Mouse (Mus musculus): ENCODE measurements around the gene Rasa2. TPM values are rescaled to one million over a fixed set of nuclear protein-coding genes. Genes with fewer than 3 reads are reported as not detected.
"Not testable (repeated sequence)": the region's sequence is repeated elsewhere in the genome, so short reads cannot be mapped to it uniquely, and the experiment has no call there.

Gene Rasa2
- total RNA-seq, 2 experiments from 2014 or later: 9.3 to 9.7 TPM

DNA sequence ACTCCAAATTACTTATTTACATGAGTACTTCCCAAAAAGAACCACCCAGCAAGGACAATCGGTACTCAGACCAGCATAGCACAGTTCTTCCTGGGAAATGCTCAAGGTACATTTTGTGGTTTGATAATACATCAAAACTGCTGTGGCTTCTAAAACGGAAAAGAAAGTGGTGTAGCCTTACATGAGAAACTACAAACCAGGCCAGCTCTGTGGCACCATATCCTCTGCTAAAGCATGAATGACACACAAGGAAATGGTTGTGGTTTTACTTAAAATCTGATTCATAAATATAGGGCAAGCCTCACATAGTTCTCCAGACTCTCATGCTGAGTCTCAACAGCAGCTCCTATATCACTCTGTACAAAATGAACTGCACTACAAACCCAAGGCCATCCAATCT, 48.3 kb downstream of the Rasa2 start:
- DNase-seq: no peak

DNA sequence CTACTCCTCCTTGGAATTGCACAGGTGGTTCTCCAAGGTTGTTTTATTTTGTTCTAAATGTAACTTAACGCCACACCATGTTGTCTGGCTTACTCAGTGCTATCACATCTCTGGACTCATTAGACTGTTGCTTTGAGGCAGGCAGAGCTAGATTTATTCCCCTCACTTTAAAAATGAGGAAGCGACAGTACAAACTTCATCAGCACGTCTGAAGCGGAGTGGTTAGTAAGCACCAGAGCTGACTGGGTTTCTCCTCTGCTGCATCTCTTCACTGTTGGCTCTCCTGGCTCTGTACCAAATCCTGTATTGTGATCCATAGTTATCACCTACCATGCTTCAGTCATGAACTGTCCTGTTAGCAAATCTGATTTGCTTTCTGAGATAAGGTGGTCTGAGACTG, 53.2 kb downstream of the Rasa2 start:
- DNase-seq: no peak

DNA sequence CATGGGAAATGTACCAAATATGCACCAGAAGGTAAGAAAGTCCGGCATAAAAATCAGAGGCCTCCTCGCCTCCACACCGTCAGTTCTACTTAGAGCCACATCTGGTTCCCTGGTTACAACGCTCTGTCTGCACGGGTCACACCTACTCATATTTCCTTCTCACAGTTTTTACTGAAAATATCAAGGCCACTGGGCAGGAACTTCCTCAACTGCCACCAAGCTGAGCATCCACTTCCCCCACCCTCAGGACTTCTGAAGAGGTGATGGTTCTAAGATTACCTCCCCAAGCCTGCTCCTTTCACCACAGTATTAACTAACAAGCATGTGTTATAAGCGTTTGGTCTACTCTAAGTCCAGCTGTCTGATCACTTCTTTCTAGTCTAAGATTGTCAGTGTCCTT, 53.7 kb downstream of the Rasa2 start:
- no peak for DNase-seq

DNA sequence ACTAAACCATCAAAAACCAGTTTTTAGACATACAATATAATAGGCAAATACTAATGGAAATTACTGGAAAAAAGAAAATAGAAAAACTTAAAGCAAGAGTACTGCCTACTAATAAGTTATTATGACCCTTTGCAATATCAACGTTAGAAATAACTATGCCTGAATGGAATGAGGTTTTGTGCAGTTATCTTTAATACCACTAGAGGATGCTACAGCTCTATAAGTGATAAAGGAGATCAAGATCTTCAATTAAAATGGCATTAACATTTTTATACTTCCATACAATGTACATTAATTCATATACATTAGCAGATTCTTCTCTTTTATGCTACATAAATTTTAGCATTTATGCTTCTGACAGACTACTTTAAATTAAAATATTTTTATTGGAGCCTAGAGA, 58.2 kb downstream of the Rasa2 start:
- DNase-seq: no peak

DNA sequence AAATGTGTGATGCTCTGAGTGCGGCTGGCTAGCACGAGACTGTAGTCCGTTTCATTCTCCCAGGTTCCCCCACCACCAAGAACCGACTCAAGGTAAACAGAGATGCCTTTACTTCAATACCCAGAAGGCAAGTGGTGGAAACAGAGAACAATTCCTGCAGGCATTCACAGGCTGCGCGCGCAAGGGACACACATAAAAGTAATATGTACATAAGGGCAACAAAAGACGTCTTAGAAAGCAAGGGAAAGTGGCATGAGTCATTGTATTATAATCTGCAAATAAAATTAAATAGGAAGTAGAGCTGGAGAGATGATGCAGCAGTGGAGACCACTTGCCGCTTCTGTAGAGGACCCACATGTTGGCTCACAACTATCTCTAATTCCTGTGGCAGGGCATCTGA, 58.7 kb downstream of the Rasa2 start:
- DNase-seq: no peak

DNA sequence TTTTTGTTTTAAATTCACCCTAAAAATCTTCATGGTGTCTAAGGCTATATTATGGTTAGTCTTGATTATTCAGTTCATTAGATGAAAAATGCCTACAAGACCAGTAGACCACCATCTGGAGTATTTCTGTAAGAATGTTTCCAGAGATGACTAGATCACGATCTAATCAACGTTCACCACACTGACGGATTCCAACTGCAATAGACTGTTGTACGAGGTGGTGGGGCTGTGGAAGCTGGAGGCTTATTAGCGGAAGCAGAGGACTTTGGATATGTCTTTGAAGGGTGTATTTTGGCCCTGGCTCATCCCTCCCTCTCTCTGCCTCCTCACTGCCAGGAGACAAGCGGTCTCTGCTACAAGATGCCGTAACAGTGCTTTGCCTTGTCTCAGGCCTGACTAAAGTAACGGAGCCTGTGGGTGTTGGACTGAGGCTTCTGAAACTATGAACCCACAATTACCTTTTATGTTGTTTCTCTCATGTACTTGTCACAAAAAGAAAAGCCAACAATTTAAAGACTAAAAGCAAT, 64.9 kb downstream of the Rasa2 start:
- DNase-seq: no peak

DNA sequence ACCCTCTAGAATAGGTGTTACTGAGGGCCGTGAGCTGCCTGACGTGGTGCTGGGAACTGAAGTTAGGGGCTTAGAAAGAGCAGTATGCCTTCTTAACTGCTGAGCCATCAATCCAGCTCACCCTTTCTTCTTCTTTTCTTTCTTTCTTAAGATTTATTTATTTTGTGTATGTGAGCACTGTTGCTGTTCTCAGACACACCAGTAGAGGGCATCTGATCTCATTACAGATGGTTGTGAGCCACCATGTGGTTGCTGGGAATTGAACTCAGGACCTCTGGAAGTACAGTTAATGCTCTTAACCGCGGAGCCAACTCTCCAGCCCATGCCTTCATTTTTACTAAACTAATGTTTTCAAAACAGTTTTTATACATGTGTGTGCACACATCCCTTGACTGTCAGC, 67.9 kb downstream of the Rasa2 start:
- DNase-seq: no peak

DNA sequence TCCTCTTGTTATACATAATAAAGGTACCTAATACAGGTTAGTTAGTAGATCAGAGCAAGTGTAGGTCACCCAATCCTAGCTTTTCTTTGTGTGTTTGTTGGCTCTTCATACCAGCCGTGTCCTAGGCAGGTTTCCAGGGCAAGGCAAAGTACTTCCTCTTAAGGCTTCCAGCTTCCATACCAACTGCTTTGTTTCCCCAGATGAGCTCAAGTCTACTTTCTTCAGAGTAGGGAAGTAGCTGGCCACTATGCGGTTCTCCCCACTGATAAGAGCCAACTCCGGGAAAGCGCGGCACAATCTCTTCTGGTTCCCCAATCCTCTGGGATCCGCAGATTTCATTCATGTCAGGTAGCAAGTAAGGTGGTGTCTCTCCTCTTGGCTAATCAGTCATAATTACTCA, 72.3 kb downstream of the Rasa2 start:
- no peak for DNase-seq

DNA sequence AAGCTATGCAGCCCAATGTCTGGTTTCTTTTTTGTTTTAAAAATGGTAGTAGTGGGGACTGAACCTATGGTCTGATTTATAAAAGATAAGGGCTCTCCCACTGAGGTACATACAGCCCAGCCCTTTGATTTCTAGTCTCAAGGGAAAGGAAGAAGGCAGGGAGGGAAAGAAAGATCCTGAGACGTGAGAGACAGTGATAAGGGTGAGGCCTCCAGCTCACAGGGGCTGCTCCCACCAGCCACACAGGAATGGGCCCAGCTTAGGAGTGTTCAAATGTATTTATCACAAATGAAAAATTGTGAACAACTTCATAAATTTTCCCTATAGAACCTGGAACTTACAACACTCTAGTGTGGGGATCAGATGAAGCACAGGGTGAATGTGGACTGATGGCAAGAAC, 72.8 kb downstream of the Rasa2 start:
- no peak for DNase-seq

DNA sequence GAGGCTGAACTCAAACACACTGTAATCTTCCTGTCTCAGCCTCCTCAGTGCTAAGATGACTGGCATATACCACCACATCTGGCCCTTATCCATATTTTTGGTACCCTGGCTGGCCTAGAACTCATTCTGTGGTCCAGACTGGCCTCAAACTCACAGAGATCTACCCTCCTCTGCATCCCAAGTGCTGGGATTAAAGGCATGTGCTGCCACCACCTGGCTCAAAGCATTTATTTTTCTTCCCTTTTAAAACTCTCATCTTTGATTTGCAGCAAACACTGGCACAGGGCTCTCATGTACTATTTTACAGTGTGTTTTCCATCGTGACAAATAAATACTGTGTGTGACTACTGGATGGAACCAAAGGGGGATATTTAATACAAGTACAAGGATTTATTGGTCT, 77.3 kb downstream of the Rasa2 start:
- no peak for DNase-seq

DNA sequence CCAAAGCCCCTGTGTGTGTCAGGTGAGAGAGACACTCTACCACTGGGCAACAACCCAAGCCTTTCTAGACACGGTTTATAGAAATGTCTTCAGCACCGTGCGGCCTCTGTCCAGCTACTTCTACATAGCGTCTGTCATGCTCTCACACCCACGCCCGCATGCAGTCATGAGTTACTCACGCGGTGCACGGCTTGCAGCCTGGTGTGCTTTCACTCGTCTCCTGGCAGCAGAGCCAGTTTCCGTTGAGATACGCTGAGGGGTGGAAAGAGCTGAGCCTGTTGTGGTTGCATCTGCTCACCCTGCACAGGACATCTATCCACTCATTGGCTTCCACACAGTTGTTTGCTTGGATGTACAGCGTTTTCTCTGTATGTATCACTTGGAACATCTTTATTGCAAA, 86.0 kb downstream of the Rasa2 start:
- DNase-seq: no peak

DNA sequence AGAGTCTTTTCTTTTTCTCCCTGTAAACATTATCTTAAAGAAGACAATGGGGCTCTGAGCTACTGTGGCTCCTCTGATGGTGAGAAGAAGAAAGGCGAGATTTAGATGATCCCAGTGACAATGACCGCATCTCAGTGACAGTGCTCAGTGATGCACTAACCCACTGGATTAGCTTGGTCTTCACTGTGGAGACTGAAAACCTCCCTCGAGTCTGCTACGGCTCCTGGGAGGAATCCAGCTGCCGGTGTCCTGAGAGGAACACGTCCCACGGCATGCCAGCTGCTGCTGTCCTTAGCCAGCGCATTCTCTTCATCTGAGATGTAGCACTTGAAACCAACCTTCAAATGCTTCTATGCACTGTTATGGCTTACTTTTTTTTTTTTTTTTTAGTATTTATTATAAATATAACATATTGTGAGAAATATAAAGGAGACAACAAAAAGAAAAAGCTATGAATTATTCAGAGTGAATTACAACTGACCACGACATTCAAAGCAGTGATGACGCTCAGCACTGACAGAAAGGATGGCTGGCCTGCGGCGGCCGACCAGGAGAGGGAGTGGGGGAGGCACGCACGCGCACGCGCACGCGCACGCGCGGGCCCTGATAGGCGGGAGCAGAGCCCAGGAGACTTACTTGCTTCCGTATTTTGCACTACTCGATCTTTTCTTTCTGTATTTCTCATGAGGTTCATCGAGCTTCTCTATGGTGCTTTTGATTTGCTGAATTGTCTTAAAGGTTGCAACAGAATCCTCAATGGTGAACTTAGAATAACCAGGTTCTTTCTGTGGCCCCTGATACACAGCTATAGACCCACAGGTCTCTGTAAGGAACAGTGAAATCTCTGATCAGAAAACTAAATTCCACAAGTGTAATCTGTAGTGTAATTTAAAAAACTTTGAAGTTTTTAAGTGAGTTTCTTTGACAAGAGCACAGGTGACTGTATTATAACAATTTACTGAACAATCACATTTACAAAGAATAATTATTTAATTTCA, 87.5 kb downstream of the Rasa2 start:
- peak; percentile 77 for DNase-seq

DNA sequence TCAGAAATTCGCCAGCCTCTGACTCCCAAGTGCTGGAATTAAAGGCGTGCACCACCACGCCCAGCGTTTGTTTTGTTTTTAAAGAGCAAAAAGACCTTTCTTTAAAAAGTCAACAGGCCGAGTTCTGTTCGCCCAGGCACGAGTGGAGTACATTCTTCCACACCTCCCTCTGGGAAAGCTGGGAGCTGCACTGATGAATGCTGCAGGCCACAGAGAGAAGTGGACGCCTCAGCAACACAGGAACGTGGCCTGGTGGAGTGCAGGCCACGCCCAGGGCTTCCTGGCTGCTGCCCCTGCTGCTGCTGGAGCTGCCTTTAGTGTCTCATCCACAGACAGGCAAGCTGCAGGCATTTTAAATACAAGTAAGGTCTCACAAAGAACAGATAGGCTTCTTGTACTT, 92.5 kb downstream of the Rasa2 start:
- DNase-seq: no peak

DNA sequence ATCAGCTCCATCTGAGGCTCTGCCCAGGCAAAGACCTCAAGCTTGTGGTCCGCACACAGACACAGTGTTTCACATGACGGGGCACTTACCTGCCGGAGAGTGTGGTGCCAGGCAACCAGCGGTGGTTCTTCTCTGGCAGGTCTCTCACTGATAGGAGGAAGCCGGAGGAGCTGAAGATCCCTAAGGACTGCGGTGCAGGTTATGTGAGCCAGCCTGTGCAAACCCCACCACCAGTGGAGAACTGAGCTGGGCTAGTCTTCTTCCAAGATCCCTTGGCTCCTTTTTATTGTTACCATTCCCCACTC, 93.8 kb downstream of the Rasa2 start:
- no peak for DNase-seq

DNA sequence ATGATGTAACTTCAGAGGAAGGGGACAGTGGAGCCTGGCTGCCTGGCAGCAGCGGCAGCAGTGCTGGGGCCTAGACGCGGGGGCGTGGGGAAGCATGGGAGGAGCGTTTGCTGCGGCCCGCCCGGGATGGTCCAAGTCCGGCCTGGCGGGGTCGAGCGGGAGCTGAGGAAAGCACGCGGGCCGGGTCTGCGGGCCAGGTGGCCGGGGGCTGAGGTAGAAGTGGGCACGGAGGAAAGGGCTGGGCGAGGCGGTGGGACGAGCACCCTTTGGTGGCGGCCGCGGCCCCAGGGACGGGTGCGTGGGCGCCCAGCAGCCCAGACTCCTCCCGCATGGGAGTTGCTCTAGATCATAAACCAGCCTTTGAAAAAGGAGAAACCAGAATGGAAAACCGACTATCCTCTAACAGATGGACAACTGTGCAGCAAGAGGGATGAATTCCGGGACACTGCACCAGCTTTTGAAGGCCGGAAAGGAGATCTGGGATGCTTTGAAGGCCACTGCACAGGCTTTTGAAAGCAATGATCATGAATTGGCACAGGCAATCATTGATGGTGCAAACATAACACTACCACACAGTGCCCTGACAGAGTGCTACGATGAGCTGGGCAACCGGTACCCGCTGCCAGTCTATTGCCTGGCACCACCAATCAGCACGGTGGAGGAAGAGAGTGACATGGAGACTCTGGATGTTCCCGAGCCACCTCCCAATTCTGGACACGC, 94.4 kb downstream of the Rasa2 start:
- DNase-seq: peak; percentile 71

DNA sequence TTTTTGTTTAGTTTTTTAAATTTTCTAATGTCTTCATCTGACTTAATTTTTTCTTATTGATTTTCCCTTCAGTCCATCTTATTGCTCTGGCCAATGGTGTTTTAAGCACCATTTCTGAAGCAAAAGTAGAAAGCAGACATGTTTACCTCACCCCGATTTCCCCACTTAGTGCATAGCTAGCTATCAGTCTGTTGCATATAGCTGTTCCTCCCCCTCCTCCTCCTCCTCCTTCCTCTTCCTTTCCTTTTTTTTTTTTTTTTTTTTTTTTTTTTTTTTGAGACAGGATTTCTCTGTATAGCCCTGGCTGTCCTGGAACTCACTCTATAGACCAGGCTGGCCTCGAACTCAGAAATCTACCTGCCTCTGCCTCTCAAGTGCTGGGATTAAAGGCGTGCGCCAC, 95.3 kb downstream of the Rasa2 start:
- not testable (repeated sequence) for DNase-seq

DNA sequence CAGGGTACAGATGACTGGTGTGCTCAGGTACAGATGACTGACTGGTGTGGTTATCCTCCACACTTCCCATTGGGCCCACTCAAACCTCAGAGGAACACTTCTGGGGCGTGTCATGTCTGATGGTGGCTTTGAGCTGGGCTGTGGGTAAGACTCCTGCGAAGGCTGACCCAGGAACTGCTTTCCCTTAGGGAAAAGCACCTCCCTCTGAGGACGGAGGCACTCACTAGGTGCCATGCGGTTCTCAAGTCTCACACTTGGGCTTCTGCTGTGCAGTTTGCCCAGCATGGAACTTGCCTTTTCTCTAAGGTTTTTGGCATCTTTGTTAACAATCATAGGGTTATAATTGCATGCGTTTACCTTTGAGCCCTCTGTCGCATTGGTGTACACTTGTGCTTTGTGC, 96.0 kb downstream of the Rasa2 start:
- DNase-seq: no peak

DNA sequence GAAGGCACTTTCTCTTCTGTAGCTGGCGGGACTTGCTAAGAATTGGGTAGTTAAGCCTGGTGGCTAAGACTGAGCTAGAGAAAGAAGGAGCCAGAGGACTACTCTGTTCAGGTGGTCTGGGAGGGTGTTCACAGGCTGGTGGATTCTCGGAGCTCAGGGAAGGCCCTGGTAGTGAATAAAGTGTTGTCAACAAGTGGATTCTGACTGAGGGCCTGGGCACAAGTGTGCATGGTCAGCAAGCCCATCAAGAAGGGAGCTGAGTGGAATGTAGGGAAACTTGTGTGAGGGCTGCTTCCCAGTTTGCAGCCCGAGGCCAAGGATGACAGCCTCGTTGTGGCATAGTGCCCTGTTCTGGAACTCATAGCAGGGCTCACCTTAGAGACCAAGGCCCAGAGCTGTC, 97.2 kb downstream of the Rasa2 start:
- DNase-seq: no peak

DNA sequence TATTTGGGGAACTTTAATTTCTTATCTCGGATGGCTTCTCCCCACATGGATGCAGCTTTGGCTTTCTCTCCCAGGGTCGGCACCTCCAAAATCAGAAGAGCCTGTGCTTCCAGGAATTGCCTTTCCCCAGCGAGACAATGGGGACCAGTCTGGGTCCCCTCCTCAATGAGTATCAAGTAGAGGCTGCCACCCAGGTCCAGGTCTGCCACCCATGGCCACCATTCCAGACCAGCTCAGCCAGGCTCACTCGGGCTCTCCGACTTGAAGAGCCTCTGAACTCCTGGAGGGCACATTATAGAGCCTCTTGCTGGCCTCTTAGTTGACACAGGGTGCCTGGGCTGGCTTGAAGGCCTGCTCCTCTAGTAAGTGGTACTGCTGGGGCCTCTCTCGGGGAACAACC, 97.9 kb downstream of the Rasa2 start:
- DNase-seq: no peak

DNA sequence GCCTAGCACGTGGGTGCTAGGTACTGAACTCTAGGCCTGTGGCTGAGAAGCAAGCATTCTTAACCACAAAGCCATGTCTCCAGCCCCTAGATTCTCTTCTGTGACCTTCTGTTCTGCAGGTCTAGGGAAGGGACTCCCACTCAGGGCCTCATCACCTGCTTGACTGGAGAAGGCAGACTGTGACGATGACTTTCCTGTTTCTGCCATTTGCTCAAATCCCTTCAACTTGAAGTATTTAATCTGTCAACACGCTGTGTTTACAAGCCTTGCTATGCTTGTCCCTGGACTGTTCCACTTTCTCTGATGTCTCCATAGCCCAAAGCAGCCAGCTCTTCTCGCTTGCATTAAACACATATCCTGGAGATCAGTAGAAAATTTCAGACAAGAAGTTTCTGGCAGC, 98.9 kb downstream of the Rasa2 start:
- no peak for DNase-seq

DNA sequence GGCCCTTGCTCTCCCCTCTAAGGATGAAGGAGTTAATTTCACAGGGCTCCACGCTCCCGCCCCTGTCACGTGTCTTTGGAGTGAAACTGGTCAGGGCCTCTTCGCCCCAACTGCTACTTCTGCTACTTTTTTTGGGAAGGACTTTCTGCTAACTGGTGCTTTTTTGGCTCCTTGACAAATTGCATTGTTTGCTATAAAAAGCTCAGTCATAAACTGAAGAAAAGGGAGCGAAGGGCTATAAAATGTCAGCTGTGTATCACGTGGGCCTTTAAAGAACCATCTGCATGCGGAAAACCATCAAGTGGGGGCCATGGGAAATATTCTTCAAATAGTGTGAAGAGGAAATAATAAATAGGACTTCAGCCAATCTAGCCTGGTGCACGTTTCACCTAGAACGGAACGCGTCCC, 100.7 kb downstream of the Rasa2 start:
- DNase-seq: no peak

DNA sequence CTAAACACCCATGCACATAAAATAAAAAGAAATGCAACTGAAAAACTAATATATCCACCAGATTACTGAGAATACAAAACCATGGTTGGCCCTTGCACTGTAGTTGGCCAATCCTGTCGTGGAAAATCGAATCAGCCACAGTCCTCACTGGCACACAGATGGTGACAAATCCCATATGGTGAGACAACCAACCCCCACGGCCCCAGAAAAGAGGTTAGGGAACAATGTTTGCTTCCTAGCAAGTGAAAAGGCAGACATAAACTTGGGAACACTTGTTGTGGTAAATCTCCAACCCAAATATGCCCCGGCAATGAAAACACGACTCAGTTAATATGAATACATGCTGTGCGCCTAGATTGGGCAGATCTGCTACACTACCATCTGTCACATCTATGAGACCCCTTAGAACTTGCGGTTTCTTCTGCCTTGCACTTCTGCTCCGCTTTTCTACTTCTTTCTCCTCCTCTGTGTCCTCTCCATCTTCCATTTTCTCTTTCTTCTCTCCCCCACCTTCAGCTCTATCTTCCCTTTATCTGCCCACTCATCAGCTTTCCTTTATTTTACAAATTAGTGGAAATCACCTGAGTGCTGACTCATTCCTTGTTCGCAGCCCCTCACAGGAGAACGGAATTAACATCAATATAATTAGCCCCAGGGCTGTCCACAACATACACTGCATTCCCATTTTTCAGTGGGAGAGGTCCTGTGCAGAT, 101.3 kb downstream of the Rasa2 start:
- no peak for DNase-seq

DNA sequence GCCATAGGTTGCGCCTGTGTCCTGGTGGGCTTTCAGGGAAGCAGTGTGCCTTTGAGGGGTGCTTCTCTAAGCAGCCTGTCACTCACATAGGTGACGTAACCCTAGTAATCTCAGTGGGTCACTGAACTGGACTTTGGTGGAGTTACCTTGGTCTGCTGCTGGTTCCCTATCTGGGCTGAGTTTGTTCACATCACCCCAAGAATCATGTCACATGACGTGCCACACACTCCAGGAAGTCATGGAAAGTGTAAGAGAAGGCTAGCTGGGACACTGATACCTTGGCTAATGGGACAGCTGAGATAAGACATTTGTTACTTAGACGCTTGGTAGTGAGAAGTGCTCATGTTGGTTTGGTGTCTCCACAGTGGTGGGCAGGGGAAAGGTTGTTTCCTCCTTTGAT, 105.4 kb downstream of the Rasa2 start:
- no peak for DNase-seq

Data from heart, postnatal 4 days (tissue).